Mouse (Mus musculus) liver, postnatal 0 days (tissue): Measurements from ENCODE around the gene Nup85. TPM values are rescaled to one million over a fixed set of nuclear protein-coding genes. Genes with fewer than 3 reads are reported as not detected.
A peak's percentile ranks its signal among the peaks of the same experiment; 100 is the strongest.

Experiments used
- ATAC-seq: fragments of 200-750 bp; cut with Nextera tagmentation; 2 replicates; pipeline ENCODE4 v1.8.0; 2017; ENCODE audit warnings: mild to moderate bottlenecking, moderate library complexity
- DNase-seq: peaks from one replicate; pipeline ENCODE4 v3.0.0-alpha.2; 2016
- H3K27ac ChIP-seq: fragments of 300-500 bp; sonication (generic); 2 replicates; pipeline ENCODE4 v1.5.1; 2014; ENCODE audit warnings: antibody characterized with exemption, moderate library complexity, mild to moderate bottlenecking, low read depth
- H3K27me3 ChIP-seq: fragments of 300-500 bp; sonication (generic); 2 replicates; pipeline ENCODE4 v1.6.1; 2014; ENCODE audit warnings: low read length, control low read depth, mixed read lengths; ENCODE audit not compliant: insufficient read depth
- H3K36me3 ChIP-seq: fragments of 300-500 bp; sonication (generic); replicated peaks from 2 replicates; pipeline ENCODE4 v1.6.1; 2014; ENCODE audit warnings: mild to moderate bottlenecking, control low read depth, low read length, moderate library complexity, mixed read lengths; ENCODE audit not compliant: insufficient read depth
- H3K4me1 ChIP-seq: fragments of 300-500 bp; sonication (generic); 2 replicates; pipeline ENCODE4 v1.6.1; 2014; ENCODE audit warnings: antibody characterized with exemption, mild to moderate bottlenecking, control low read depth; ENCODE audit not compliant: insufficient read depth
- H3K4me2 ChIP-seq: fragments of 300-500 bp; sonication (generic); 2 replicates; pipeline ENCODE4 v1.6.1; 2014; ENCODE audit warnings: low read depth, mild to moderate bottlenecking, low read length, moderate library complexity, mixed read lengths
- H3K4me3 ChIP-seq: fragments of 300-500 bp; sonication (generic); 2 replicates; pipeline ENCODE4 v1.5.1; 2014; ENCODE audit warnings: low read depth, low read length
- H3K9ac ChIP-seq: fragments of 300-500 bp; sonication (generic); replicated peaks from 2 replicates; pipeline ENCODE4 v1.6.1; 2014; ENCODE audit warnings: mild to moderate bottlenecking, moderate library complexity
- H3K9me3 ChIP-seq: fragments of 300-500 bp; sonication (generic); 2 replicates; pipeline ENCODE4 v1.6.1; 2016; ENCODE audit warnings: mild to moderate bottlenecking, control low read depth, low read length, mixed read lengths
- CTCF ChIP-seq: sonication (generic); IDR thresholded peaks from 2 replicates; pipeline ENCODE4 v1.5.1; 2016; ENCODE audit warnings: antibody characterized with exemption, low read depth
- EP300 ChIP-seq: IDR thresholded peaks from 2 replicates; pipeline ENCODE4 v1.6.1; 2016; ENCODE audit warnings: antibody characterized with exemption, low read depth, mild to moderate bottlenecking
- WGBS: fragments of 180-500 bp; shearing (Covaris S2); extraction: QIAGEN DNeasy Blood & Tissue Kit; methylation state at CpG from one replicate; pipeline ENCODE4 v1.1.7; 2014; ENCODE audit not compliant: insufficient replicate concordance; 5-methylcytosine and 5-hydroxymethylcytosine counted together
- polyA plus RNA-seq: library from polyadenylated mRNA; unstranded; fragments of >200 nt; fragmentation: Nextera tagmentation; extraction: Ambion mirVana; gene quantifications from 2 replicates; pipeline ENCODE4 v1.2.1, GENCODE M21; 2015

The Nup85 gene
- polyA plus RNA-seq, 1 experiment from 2014 or later = 46.0 TPM

DNA sequence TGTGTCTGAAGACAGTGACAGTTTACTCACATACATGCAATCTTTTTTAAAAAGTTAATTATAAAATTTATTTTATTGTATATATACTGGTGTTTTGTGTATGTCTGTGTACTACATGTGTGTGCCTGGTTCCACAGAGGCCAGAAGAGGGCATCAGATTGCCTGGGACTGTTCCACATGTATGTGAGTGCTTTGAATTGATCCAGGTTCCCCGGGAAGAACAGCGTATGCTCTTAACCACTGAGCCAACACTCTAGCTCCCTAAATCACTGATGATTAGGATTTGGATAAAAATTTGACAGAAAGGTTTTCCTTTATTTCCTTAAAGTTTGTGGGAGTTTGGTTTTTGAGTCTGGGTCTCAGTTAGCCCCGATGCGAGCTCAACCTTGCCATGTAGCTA, 828 bp upstream of the Nup85 start:
- Histone ChIP-seq H3K9me3 (no peaks in the 10 kb centered on the region), H3K4me1 (peaks cover 10% of the 10 kb centered on the region), H3K4me2 (peak overlapping the region; percentile 88), H3K4me3 (peak overlapping the region; percentile 87), H3K9ac (peak overlapping the region; percentile 77; the same call in 1 of the 2 replicates), H3K27me3 (no peaks in the 10 kb centered on the region), H3K36me3 (peaks cover 16% of the 10 kb centered on the region), H3K27ac (peak overlapping the region; percentile 72)
- 43% methylated on average over 4 of the region's 4 CpGs for WGBS
- DNase-seq (no peak), ATAC-seq (no peak)
- TF ChIP-seq CTCF (peak; percentile 46), EP300 (no peak)

- Histone ChIP-seq H3K4me2 (peak overlapping the region; percentile 88), H3K4me1 (peaks cover 10% of the 10 kb centered on the region), H3K4me3 (peak overlapping the region; percentile 87), H3K27me3 (no peaks in the 10 kb centered on the region), H3K9ac (peak overlapping the region; percentile 77), H3K36me3 (peaks cover 32% of the 10 kb centered on the region), H3K9me3 (no peaks in the 10 kb centered on the region), H3K27ac (no peak overlapping the region)
- ATAC-seq (no peak), DNase-seq (no peak)
- 13% methylated on average over 7 of the region's 7 CpGs for WGBS
- TF ChIP-seq CTCF (no peak), EP300 (no peak)
These were observed 727 bp downstream of the Nup85 start for GRCm38 (mm10) chr11:115564961-115565360.

DNA sequence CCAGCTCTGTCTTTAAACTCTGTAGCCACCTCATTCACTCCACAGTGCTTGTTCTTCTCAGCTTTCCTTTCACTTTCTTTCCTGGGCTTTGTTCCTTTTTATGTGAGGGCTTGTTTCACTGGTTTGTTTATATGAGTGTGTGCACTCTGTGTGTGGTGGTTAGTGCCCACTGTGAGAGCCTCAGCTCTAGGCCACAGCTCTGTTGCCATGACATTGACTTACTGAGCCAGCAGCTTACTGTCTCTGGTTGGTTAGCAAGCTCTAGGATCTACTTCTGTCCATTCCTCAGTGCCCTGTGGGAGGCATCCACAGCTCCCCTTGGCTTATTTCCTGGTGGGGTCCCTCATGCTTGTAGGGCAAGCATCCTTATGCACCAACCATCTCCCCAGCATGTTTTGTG, 14.8 kb downstream of the Nup85 start:
- ATAC-seq = no peak
- Histone ChIP-seq H3K27me3 (no peaks in the 10 kb centered on the region), H3K9ac (no peak overlapping the region), H3K4me2 (no peak overlapping the region), H3K4me1 (no peaks in the 10 kb centered on the region), H3K9me3 (no peaks in the 10 kb centered on the region), H3K36me3 (peaks cover 59% of the 10 kb centered on the region), H3K27ac (no peak overlapping the region), H3K4me3 (no peak overlapping the region)
- TF ChIP-seq EP300 (no peak), CTCF (no peak)
- DNase-seq = no peak

DNA sequence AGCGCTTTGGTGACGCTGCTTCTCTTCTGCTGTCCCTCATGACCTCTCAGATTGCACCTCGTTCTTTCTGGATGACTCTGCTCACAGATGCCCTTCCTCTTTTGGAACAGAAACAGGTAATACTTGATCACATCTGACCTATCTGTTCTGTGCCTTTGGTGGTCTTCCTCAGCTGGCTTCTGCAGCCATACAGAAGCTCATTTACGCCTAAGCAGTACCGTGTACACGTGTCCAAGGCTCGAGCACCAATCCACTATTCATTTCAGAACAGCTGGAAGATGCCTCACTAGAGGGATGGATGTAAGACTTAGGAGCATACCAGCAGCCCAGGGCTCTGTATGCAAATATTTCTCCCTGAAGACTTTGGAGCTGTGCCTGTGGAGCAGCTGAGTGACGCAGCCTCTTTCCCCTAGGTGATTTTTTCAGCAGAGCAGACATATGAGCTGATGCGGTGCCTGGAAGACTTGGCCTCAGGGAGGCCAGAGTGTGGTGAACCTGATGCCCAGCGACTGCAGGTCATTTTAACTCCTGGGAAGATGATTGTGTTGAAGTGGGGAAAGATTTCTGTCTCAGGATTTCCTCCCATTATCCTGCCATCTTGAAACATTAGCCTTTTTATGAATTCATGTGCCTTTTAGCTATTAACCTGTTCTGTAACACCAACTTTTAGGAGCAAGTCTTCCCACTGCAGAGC, 18.8 kb downstream of the Nup85 start:
- no peak for DNase-seq

GRCm38 (mm10) chr11:115584376-115585073, 20.3 kb downstream of the Nup85 start:
- TF ChIP-seq CTCF = no peak
- TF ChIP-seq EP300 = no peak
- H3K4me2 ChIP-seq = no peak overlapping the region
- ATAC-seq (no peak), DNase-seq (no peak)
- no peaks in the 10 kb centered on the region for H3K27me3 ChIP-seq
- no peak overlapping the region for H3K4me3 ChIP-seq
- H3K4me1 ChIP-seq = no peaks in the 10 kb centered on the region
- H3K9ac ChIP-seq = no peak overlapping the region
- no peaks in the 10 kb centered on the region for H3K9me3 ChIP-seq
- no peak overlapping the region for H3K27ac ChIP-seq
- H3K36me3 ChIP-seq = peaks cover 91% of the 10 kb centered on the region
- 86% methylated on average over 10 of the region's 10 CpGs for WGBS

More for the DNA sequence above, 18.8 kb downstream of the Nup85 start:
- no peak for TF ChIP-seq CTCF
- no peak for TF ChIP-seq EP300
- Histone ChIP-seq H3K4me2 (no peak overlapping the region), H3K27me3 (no peaks in the 10 kb centered on the region), H3K36me3 (peaks cover 88% of the 10 kb centered on the region), H3K4me1 (no peaks in the 10 kb centered on the region), H3K27ac (no peak overlapping the region), H3K9me3 (no peaks in the 10 kb centered on the region), H3K9ac (no peak overlapping the region), H3K4me3 (no peak overlapping the region)
- no peak for ATAC-seq
- 80% methylated on average over 10 of the region's 10 CpGs for WGBS

- DNase-seq (no peak), ATAC-seq (no peak)
- H3K4me1 ChIP-seq = no peaks in the 10 kb centered on the region
- H3K9ac ChIP-seq = no peak overlapping the region
- H3K4me3 ChIP-seq = no peak overlapping the region
- no peak for TF ChIP-seq EP300
- no peak for TF ChIP-seq CTCF
- H3K4me2 ChIP-seq = no peak overlapping the region
- no peaks in the 10 kb centered on the region for H3K9me3 ChIP-seq
- no peaks in the 10 kb centered on the region for H3K27me3 ChIP-seq
- 82% methylated on average over 7 of the region's 7 CpGs for WGBS
- peaks cover 94% of the 10 kb centered on the region for H3K36me3 ChIP-seq
- H3K27ac ChIP-seq = no peak overlapping the region
These were observed 21.4 kb downstream of the Nup85 start for GRCm38 (mm10) chr11:115585573-115586100.
